Mouse (Mus musculus) neural tube, embryonic 10.5 days (tissue): Measurements from ENCODE around the gene Eml4.

Source experiments
- DNase-seq: peaks from one replicate; pipeline ENCODE4 v3.0.0-alpha.2; 2017; ENCODE audit warnings: low spot score; ENCODE audit errors: extremely low spot score

The Eml4 gene

GRCm38 (mm10) chr17:83350379-83351091 is at the start of gene Eml4:
TSS of gene Eml4 (plus strand) at chr17:83350931.
- DNase-seq = peak; percentile 93

- DNase-seq = no peak
Measured at GRCm38 (mm10) chr17:83301433-83301832, 49.3 kb upstream of the Eml4 start.

- DNase-seq = no peak
Measured at GRCm38 (mm10) chr17:83304089-83304822, 46.5 kb upstream of the Eml4 start.

- DNase-seq = no peak
Measured at GRCm38 (mm10) chr17:83306964-83307640, 43.6 kb upstream of the Eml4 start.

- DNase-seq = no peak
Measured at GRCm38 (mm10) chr17:83307641-83308296, 43.0 kb upstream of the Eml4 start.

- no peak for DNase-seq
Measured at GRCm38 (mm10) chr17:83308451-83308850, 42.3 kb upstream of the Eml4 start.

GRCm38 (mm10) chr17:83309243-83309642 is 41.5 kb upstream of the Eml4 start:
- no peak for DNase-seq

- no peak for DNase-seq
Measured at GRCm38 (mm10) chr17:83311806-83312205, 38.9 kb upstream of the Eml4 start.

GRCm38 (mm10) chr17:83312244-83312918 is 38.4 kb upstream of the Eml4 start:
- peak; percentile 47 for DNase-seq

- no peak for DNase-seq
Measured at GRCm38 (mm10) chr17:83313046-83313689, 37.6 kb upstream of the Eml4 start.

- DNase-seq = no peak
Measured at GRCm38 (mm10) chr17:83315476-83315875, 35.3 kb upstream of the Eml4 start.

GRCm38 (mm10) chr17:83322621-83323335 is 28.0 kb upstream of the Eml4 start:
- DNase-seq = peak; percentile 41

- no peak for DNase-seq
Measured at GRCm38 (mm10) chr17:83323410-83324268, 27.1 kb upstream of the Eml4 start.

GRCm38 (mm10) chr17:83324269-83324616 is 26.5 kb upstream of the Eml4 start:
- no peak for DNase-seq

- no peak for DNase-seq
Measured at GRCm38 (mm10) chr17:83335183-83335584, 15.5 kb upstream of the Eml4 start.

- DNase-seq = no peak
Measured at GRCm38 (mm10) chr17:83337051-83337898, 13.5 kb upstream of the Eml4 start.

- no peak for DNase-seq
Measured at GRCm38 (mm10) chr17:83339368-83340085, 11.2 kb upstream of the Eml4 start.
